Comparison of ENCODE assay signal across 8 mouse cellular contexts in the genomic region with DNA sequence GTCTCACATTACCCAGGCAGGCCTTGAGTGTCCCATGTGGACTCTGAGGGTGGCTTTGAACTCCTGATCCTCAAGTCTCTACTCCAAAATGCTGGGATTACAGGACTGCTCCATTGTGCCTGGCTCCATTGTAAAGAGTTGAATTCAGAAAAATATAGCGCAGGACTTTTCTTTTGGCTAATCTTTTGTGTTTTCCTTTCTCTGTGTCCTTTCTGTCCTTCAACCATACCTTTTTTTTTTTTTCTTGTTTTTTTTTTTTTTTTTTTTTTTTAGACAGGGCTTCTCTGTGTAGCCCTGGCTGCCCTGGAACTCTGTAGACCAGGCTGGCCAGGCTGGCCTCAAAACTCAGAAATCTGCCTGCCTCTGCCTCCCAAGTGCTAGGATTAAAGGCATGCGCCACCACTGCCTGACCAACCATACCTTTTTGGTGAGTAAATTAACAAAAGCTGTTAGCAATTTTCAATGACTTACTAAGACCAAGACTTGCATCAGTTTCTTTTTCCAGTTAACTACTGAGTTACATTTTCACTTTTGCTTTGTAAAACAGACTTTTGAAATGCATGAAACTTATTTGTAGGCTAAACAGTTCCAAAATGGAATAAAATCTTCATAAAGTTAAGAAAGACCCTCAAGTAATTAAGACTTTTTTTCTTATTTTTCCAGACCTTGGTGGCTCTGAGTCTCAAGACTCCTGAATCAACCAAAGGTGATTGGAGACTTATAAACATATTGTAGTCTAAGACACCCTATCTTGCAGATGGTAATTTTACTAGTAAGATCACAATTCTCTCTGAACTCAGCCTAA. TPM values are rescaled to one million over a fixed set of nuclear protein-coding genes. Genes with fewer than 3 reads are reported as not detected.
A peak's percentile ranks its signal among the peaks of the same experiment; 100 is the strongest.
DNase-seq lines count a peak whose midpoint lies in the region; ATAC-seq and TF ChIP-seq lines count a peak whose summit lies in the region.

No protein-coding gene starts in this region.

- intact Hi-C loops in left cerebral cortex, postnatal 4 days (cut with DNase I): no loop called here

- H3K9ac ChIP-seq in limb, embryonic 12.5 days (replicated peaks): no peak overlapping the region

- no peaks in the 10 kb centered on the region for H3K36me3 ChIP-seq in erythroblast, embryonic 14.5 days (ENCODE audit: control insufficient read depth)
- H3K36me3 ChIP-seq in spleen, adult 2 months (ENCODE audit: control insufficient read depth, insufficient read depth, low read length): no peaks in the 10 kb centered on the region
- H3K36me3 ChIP-seq in limb, embryonic 12.5 days: no peaks in the 10 kb centered on the region
- H3K36me3 ChIP-seq in splenic B cell, adult 2 months (ENCODE audit: control insufficient read depth, insufficient read depth, low read length, poor library complexity, severe bottlenecking): no peaks in the 10 kb centered on the region

- no peaks in the 10 kb centered on the region for H3K9me3 ChIP-seq in erythroblast, embryonic 14.5 days (ENCODE audit: control insufficient read depth, low read length)
- H3K9me3 ChIP-seq in limb, embryonic 12.5 days: no peaks in the 10 kb centered on the region

- ATAC-seq in erythroblast, adult 5-6 weeks (replicated peaks; ENCODE audit: low FRiP score, poor library complexity, severe bottlenecking): no peak
- no peak for ATAC-seq in limb, embryonic 12.5 days (ENCODE audit: insufficient number of reproducible peaks, insufficient read depth, low FRiP score, low TSS enrichment, low read depth)

- peak overlapping the region; percentile 93 for H3K4me3 ChIP-seq in erythroblast, embryonic 14.5 days (replicated peaks)
- no peak overlapping the region for H3K4me3 ChIP-seq in spleen, adult 2 months (ENCODE audit: extremely low read depth, insufficient read depth, insufficient read length)
- peak overlapping the region; percentile 92; the same call in 1 of the 2 replicates for H3K4me3 ChIP-seq in limb, embryonic 12.5 days (replicated peaks)

- 86% methylated on average over 2 of the region's 2 CpGs for WGBS in spleen, adult 2 months
- 95% methylated on average over 2 of the region's 2 CpGs for WGBS in limb, embryonic 12.5 days

- no peak for DNase-seq in spleen, adult 2 months (ENCODE audit: low read depth in 1 of 2, low spot score in 2 of 2)
- DNase-seq in spleen, adult 18-20 months: no peak
- peak; percentile 30 for DNase-seq in splenic B cell, adult 2 months (ENCODE audit: low read depth, low spot score)
- DNase-seq in left cerebral cortex, postnatal 4 days: no peak
- no peak for DNase-seq in adrenal gland, postnatal 36 days

- peak overlapping the region; percentile 62 for H3K4me2 ChIP-seq in limb, embryonic 12.5 days

- H3K27ac ChIP-seq in spleen, adult 2 months (ENCODE audit: insufficient read depth, low read length): peak overlapping the region; percentile 70
- H3K27ac ChIP-seq in limb, embryonic 12.5 days: peak overlapping the region; percentile 99; the same call in 1 of the 2 replicates

- TF ChIP-seq POLR2A in spleen, adult 2 months (IDR thresholded peaks at IDR 0.05; ENCODE audit: low read depth, low read length): no peak

- no peaks in the 10 kb centered on the region for H3K27me3 ChIP-seq in erythroblast, embryonic 14.5 days (ENCODE audit: control insufficient read depth)
- H3K27me3 ChIP-seq in spleen, adult 2 months (ENCODE audit: control insufficient read depth, insufficient read depth, low read length): no peaks in the 10 kb centered on the region
- H3K27me3 ChIP-seq in limb, embryonic 12.5 days: no peaks in the 10 kb centered on the region
- no peaks in the 10 kb centered on the region for H3K27me3 ChIP-seq in splenic B cell, adult 2 months (ENCODE audit: control insufficient read depth, insufficient read depth, low read length, poor library complexity, severe bottlenecking)

- H3K4me1 ChIP-seq in erythroblast, embryonic 14.5 days (ENCODE audit: control insufficient read depth): peaks cover 18% of the 10 kb centered on the region
- H3K4me1 ChIP-seq in spleen, adult 2 months (ENCODE audit: control insufficient read depth, insufficient read depth, insufficient read length): no peaks in the 10 kb centered on the region
- H3K4me1 ChIP-seq in limb, embryonic 12.5 days (replicated peaks): peaks cover 9% of the 10 kb centered on the region

- TF ChIP-seq CTCF in spleen, adult 2 months (IDR thresholded peaks at IDR 0.05; ENCODE audit: extremely low read depth, insufficient read depth, insufficient read length, insufficient replicate concordance): no peak

RNA-seq across cellular contexts. Expression of a gene that starts 1.4 kb away (rescaled TPM):
- polyA plus RNA-seq in erythroblast, embryonic 14.5 days (2012): 0.05 TPM in 2 replicates
- total RNA-seq in erythroblast, adult 5-6 weeks (2015; ENCODE audit: low replicate concordance): 18.0 and 22.7 TPM in 2 replicates
- 19.5 and 23.4 TPM in 2 replicates for total RNA-seq in erythroblast, adult 5-6 weeks (2017; ENCODE audit: low replicate concordance)
- polyA plus RNA-seq in spleen, adult 2 months (2012; rRNA removed): 6.7 and 7.0 TPM in 2 replicates
- 16.2 and 17.8 TPM in 2 replicates for polyA plus RNA-seq in limb, embryonic 12.5 days (2016; fragmentation: Nextera tagmentation; extraction: Ambion mirVana)
- 10 to 100 TPM; 34.7 to 36.8 TPM for total RNA-seq in left cerebral cortex, postnatal 4 days (2021)
- total RNA-seq in adrenal gland, postnatal 36 days (2021): 10 to 100 TPM; 30.9 to 35.4 TPM
